Mouse (Mus musculus) adrenal gland, adult (tissue): ENCODE results near the gene Ly6g6d.
"Not testable (repeated sequence)": the region's sequence is repeated elsewhere in the genome, so short reads cannot be mapped to it uniquely, and the experiment has no call there.

ENCODE experiments used
- DNase-seq, 2 experiments: peaks; one replicate each; pipeline ENCODE4 v3.0.0; 2022 to 2023; ENCODE audit warnings: low spot score in 1 of 2; ENCODE audit not compliant: inconsistent age in 2 of 2

Gene Ly6g6d

DNA sequence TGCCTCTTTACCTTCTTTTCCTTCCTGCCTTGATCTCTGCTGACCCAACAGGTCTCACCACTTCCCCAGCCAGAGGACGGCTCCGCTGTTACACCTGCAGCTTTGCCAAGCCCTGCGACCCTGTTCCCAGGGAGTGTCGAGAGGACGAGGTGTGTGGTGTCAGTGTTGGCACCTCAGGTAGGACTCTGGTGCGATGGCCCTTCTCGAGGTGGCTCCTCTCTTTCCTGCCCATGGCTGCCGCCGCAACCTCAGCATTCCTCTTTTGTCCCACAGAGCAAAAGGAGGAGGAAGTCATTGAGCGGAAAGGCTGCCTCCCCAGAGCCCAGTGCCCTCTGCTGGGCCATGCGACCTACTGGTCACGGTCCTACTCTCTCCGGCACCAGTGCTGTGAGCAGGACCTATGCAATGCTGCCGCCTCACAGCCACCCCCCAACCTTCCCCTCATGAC is at the start of gene Ly6g6d:
TSS of gene Ly6g6d (minus strand) at position 280 of the 448 bp plus-strand sequence.
- peak in 1 of 2 experiments; percentile 62 for DNase-seq

DNA sequence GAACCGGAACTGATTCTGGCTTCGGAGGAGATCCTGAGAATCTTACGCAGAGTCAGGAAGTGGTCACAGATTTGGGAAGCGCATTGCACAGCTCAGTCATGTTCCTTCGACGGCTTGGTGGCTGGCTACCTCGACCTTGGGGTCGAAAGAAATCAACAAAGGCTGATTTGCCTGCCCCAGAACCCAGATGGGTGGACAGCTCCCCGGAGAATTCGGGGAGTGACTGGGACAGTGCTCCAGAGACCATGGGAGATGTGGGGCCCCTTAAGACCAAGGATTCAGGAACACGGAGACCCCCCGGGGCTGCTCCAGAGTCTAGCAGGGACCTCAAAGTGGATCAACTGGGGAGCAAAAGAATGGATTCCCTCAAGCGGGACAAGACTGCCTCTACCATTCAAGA is 49.2 kb upstream of the Ly6g6d start:
- peak in 1 of 2 experiments; percentile 64 for DNase-seq

DNA sequence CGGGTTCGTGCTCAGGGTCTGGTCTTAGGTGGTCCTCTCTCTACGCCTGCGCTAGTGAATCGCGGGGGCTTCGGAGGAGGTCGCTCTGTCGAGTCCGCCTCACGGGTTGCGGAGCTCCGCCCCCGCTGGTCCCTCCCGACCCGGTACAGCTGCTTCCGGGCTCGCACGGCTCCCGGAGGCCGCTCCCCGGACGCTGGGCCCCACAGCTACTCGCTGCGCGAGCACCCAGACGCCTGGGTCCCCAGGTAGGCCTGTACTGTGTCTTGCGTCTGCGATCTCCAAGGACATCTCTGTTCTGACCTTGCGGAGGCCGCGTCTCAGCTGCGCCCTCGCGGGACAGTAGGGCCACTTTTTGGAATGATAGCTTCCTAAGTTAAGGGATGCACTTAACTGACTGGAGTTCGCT is 48.3 kb upstream of the Ly6g6d start, which contains the start of gene D17H6S53E:
TSS of gene D17H6S53E (plus strand) at position 168 of the 406 bp plus-strand sequence.
- peak; percentile 86 to 94 for DNase-seq

DNA sequence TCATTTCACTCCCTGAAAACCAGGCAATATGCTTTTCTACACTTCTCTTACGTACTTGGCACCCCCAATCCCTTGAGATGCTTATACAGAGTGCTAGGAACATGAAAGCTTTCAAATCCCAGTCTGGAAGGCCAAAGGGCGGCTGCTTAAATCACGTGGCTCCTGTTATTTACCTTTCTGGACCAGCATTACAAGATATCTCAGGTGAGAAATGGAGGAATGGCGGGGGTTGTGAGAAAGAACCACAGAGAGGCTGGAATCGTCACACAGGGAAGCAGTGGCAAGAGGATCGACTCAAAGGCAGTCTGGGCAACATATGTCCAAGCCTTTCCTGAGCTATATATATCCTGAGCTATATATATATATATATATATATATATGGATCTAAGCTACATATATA is 47.7 kb upstream of the Ly6g6d start:
- no peak for DNase-seq

DNA sequence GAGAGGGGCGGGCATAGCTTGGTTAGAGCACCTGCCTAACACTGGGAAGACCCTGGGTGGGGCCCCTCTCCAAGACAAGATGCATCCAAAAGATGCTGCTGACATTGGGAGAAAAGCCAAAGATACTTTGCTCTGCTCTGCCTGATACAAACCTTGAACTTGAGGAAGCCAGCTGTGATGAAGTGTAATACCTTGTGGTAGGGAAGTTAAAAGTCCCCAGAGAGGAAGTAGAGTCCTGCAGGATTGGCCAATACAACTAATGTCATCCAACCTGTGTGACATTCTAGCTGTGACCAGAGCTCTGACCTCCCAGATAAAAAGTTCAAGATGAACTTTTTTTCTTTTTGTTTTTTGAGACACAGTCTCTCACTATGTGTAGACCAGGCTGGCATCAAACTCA is 47.2 kb upstream of the Ly6g6d start:
- DNase-seq: no peak

DNA sequence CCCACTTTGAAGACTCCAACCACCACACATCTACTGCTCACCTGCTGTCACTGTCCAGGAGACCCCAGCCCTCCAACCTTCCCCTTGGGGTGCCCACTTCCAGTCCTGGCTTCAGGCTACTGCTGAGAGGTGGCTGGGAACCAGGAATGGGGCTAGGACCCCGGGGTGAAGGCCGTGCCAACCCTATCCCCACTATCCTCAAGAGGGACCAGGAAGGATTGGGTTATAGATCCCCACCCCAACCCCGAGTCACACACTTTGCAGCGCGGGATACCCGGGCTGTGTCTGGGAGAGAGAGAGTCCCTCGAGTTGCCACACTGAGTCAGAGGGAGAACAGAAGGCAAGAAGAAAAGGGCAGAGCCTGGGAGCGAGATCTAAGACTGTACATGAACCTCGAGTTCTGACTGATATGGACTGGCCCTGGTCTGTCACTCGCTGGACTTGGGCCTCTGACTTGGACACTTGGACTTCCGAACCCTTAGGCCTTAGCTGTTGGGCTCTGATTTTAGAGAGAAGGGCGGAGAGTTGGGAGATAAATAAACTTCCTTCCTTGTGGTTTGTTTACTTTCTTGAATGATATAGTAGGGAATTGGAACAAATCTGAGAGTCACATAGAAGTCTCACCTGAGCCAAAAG is 46.5 kb upstream of the Ly6g6d start:
- DNase-seq: not testable (repeated sequence)

DNA sequence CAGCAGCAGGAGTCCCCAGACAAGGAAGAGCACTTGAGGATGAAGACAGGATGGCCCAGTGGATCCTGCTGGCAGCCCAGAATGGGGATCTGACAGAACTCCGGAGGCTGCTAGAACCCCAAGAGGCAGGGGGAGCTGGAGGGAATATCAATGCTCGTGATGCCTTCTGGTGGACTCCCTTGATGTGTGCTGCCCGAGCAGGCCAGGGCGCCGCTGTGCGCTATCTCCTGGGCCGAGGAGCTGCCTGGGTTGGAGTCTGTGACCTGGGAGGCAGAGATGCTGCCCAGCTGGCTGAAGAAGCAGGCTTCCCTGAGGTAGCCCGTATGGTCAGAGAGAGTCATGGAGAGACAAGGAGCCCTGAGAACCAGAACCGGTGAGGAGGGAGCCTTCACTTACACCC is 45.4 kb upstream of the Ly6g6d start:
- not testable (repeated sequence) for DNase-seq

DNA sequence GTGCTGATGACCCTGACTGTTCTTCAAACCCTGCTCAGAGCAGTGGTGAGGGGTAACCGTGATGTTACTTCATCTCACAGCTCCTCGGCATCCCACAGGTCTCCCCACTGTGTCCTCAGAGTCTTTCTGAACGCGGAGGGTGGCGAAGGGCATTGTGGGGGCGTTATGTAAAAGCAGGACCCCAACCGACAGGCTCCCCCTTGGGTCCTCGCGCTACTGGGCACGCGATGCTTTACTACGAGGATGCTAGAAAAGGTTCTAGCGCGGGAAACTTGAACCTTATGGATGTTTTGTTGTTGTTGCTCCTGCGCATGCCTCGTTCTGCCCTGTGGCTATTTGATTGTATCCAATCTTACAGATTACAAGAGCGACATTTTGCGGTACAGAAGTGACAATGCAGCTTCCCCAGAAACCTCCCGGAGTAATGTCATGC is 44.0 kb upstream of the Ly6g6d start, which contains the start of gene Csnk2b:
TSS of gene Csnk2b (minus strand) at position 183 of the 433 bp plus-strand sequence.
- peak; percentile 66 to 85 for DNase-seq

DNA sequence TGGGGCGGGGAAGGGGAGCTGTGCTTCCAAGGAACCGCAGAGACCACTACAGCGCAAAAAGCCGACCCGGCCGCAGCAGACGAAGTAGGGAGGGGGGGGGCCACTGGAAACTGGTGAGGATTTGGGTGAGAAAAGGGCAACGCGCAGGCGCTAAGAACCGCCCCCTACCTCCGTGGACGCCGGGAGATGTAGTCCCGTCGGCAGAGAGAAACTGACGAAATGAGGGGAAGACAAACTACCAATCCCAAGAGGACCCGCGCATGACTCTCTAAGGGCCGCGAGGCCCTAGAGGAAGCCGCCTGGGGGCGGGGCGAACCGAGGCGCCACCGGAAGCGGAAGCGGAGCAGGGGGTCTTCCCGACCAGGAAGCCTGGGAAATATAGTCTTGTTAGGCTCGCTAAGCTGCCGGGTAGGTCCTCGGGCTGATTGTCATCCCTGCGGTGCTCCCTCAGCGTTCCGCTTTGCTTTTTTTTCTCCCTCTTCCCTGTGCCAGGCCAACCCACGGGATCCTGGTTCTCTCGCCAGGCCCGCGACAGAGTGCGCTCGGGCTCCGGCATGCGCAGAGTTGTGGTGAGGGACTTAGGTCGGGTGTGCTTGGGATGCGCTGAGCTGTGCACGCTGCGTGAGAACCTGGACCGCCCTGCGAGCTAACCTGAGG is 43.4 kb upstream of the Ly6g6d start, which contains the start of gene Gpank1:
TSS of gene Gpank1 (plus strand) at position 313 of the 657 bp plus-strand sequence.
- peak; percentile 99 for DNase-seq

DNA sequence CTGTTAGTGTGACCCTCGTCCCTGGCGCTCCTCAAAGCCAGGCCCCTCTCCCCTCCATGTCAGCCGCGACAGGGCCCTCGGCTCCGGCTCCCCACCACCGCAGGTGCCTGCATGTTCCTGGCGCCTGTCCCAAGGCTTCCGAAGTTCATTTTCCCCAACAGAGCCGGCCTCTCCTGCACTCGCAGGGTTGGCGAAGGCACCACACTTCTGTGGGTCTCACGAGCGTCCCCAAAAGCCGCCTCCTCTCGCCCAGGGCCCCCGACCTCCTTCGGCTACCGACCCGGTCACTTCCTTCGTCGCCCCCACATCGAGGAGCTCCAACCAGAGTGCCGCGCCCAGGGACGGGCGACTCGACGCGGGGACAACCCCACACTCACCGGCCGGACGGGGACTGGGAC is 42.9 kb upstream of the Ly6g6d start:
- peak in 1 of 2 experiments; percentile 76 for DNase-seq

DNA sequence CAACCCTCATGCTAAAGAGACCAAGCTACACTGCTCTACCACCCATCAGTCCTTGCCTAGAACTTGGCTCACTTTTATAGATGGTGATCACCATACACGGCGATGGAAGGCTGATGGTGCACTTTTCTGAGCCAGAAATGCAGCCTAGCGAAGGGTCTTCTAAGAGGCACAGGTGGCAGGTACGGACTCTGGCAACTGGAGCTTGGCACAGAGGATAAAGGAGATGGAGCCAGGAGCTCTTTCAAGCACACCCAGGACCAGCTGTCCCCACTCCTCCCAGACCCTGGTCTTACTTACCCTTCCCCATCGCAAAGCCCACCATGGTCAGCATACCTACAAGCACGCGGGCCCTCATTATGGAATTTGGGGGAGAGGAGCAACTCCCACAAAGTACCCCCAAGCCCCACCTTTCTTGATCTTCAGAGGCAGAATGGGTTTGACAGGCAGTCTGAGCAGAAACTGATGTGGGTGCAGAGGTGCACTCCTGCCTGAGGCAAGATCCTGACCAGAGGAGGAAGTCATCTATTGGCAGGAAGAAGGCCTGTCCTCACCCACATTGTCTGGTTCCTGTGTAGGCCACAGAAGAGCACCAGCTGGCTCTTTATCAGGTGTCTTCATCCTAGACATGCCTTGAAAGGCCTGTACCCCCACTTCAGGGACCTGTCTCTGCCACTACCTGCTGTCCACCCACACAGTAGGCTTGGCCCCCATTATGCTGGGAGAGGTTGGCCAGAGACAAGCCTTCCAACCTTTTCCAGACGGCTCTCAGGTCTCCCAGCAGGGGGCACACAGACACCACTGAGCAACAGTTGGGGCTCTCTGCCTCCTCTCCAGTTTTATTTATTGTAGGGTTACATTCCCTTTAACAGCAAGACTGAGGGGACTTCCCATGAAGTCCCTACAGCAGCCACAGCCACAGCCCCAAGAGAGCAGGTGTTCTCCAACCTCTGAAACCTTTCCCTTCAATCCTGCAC is 37.5 kb upstream of the Ly6g6d start, which contains the start of gene Ly6g5b:
TSS of gene Ly6g5b (minus strand) at position 383 of the 974 bp plus-strand sequence.
- DNase-seq: peak in 1 of 2 experiments; percentile 59

DNA sequence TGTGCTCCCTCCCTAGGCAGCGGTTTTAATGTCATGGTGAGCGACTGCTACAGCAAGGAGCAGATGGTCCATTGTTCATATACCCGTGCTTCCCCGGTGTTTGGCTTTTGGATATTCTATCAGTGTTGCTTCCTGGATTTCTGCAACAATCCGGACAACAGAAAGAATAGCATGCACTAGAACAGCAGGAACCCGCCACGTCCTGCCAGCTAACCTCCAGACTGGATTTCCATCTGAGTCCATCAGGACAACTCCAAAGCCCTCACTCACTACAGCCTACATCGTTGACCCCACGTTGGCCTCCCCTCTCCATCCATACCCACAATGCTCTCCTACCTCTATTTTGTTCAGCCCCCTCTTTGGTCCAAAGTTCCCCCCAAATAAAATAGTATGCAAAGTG is 33.9 kb upstream of the Ly6g6d start:
- no peak for DNase-seq

DNA sequence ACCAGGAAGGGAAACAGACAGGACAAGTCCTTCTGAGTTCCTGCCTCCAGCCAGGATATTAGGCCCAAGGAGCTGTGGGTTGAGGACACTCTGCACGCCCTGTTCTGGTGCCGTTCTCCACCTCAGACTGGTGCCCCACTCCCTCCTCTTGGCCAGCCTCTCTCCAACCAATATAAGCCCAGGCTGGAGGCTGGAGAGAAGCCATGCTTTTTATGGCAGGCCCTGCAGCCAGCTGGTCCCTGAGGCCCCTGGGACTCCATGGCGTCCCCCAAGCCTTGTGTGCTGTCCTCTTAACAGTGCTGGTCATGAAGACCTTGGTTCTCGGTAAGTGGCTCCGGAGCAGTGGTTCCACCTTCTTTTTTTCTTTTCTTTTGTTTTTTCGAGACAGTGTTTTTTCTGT is 30.2 kb upstream of the Ly6g6d start, which contains the start of gene Ly6g5c:
TSS of gene Ly6g5c (plus strand) at position 183 of the 400 bp plus-strand sequence.
- DNase-seq: no peak

DNA sequence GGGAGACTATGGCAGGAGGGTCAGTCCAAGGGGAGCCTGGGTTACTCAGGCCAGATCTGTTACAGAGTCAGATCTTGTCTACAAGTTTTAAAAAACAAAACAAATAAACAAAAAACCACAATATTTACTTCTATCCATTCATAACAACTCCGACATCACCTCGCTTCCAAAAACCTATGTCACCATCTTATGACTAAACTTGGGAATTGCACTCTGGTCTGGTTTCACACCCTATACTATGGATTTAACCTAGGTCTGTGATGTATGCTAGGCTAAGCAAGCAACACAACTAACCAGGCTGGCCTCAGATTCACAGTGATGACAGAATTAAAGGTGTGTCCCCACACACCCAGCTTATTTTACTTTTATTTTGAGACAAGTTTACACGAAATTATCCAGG is 28.7 kb upstream of the Ly6g6d start:
- no peak for DNase-seq

DNA sequence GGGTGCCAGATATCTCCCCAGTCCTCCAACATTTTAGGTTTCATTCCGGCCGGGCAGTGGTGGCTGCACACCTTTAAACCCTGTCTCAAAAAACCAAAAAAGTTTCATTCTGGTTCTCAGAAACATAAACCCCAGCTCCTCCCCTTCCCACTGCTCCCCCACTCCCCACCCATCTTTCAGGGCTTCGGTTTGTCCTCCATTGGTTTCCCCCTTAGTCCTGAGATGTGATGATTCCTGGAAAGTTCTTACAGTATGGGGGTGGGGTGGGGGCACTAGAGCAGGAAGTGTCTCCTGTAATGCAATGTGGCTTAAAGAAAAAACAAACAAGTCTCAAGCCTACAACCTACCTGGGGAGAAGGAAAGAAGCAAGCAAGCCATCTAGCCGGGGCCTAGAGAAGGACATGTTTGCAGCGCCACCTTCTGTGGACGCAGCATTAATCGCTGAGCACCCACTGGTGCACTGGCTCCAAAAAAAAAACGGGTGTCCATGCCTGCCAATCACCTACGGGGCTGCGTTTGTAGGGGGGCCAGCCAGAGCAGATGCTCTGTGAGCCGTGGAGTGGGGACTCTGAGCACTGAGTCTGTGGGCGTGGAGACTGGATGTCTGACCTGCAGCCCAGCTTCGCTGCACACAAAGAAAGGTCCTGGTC is 28.0 kb upstream of the Ly6g6d start:
- peak in 1 of 2 experiments; percentile 60 for DNase-seq

DNA sequence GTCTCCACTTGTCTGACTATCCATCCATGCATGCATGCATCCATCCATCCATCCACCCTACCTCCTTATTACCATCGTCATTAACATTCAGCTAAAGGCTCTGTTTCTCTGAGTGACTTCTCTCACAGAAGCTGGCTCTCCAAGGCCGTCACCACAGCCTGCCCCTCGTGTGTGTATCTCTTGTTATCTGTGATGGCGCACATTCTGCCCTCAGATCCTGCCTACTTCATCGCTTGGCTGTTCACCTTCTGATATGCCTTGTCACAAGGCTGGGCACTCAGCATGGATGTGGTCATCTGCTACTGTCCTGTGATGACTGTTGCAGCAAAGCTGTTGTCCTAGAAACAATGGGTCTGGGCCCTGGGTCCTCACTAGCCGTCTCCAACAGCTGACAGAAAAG is 26.9 kb upstream of the Ly6g6d start:
- no peak for DNase-seq

DNA sequence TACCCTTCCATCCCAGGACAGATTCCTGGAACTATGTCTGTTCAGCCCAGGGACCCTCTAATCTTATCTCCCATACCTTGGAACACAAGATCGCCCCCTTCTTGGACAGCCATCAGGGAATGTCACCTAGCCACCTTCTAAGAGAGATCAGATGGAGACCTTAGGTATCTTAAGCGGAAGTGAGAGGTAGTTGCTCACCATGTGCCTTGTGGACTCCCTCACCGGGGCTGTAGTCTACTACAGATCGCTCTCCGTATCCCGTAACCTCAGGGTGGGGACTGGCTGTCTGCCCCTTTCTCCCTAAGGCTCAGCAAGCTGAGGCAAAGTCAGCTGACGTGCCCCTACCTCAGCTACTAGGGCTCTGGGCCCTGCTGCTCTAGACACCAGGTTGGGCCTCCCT is 26.2 kb upstream of the Ly6g6d start:
- no peak for DNase-seq

DNA sequence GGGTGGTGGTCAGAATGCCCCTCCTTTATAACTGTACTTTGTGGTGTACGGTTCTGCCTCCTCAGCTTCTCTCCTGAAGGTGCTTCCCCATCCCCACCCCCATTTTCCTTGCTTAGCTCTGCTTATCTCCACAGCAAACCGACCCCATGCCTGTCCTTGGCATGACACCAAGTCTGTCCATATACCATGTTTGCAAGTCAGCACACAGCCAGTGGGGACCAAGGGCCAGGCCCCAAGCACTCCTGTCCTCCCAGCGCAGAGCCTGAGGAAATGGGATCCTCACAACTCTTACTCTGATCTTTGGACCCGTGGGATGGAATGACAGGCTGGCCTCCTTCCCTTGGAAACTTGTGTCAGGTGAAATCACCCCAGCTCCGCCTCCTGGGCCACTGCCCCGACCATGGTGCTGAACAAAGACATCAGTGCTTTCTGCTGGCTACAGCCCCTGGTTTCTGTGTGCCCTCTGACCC is 25.4 kb upstream of the Ly6g6d start:
- DNase-seq: peak in 1 of 2 experiments; percentile 40

DNA sequence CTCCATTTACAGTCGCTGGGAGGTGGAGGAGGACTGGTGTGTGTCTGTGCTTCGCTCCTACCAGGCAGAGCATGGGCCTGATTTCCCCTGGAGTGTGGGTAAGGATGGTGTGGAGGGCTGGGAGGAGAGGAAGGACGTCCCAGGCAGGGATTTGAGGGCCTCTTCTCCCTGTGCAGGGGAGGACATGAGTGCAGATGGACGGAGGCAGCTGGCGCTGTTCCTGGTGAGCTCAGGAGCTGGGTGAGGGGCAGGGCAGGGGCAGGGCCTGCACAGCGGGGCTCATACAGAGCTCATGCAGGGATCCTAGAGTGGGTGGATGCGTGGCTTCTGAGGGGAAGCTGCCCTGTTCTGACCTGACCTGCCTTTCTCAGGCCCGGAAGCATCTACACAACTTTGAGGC is 24.4 kb upstream of the Ly6g6d start:
- peak in 1 of 2 experiments; percentile 16 for DNase-seq

DNA sequence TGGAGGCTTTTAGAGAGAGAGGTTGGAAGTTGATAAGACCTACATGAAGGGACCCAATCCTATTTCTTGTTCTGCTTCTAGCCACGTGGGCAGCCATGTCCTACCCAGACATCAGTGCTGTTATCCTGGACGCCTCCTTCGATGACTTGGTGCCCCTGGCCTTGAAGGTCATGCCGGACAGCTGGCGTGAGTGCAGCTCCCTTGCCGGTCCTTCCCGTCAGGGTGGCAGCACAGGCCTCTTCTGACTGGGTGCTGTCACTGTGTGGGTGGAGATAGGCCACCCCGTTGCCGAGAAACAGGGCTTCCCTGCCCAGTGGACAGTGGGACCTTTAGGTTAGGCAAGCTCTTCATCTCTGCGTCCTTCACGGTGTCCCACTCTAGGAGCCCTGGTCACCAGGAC is 23.3 kb upstream of the Ly6g6d start:
- DNase-seq: peak; percentile 45 to 56
